Mouse (Mus musculus) adrenal gland, postnatal 10 days (tissue): ENCODE results near the gene Vmn2r28. TPM values are rescaled to one million over a fixed set of nuclear protein-coding genes. Genes with fewer than 3 reads are reported as not detected.
"Not testable (repeated sequence)": the region's sequence is repeated elsewhere in the genome, so short reads cannot be mapped to it uniquely, and the experiment has no call there.

Experiments
- DNase-seq: peaks from one replicate; pipeline ENCODE4 v3.0.0; 2021; ENCODE audit warnings: mixed read lengths
- long read RNA-seq, 2 experiments: library from polyadenylated mRNA; stranded (forward); transcript quantifications; one replicate each; pipeline ENCODE4 v2.0.0; 2021
- total RNA-seq, 2 experiments: library from RNA; stranded (reverse); gene quantifications; 2 replicates each; pipeline ENCODE4 v1.2.3; 2021

The Vmn2r28 gene
- total RNA-seq: not detected
- long read RNA-seq, experiment 1: 0 reads
- long read RNA-seq, experiment 2: 0 reads

GRCm38 (mm10) chr7:5493856-5494255 lies at the start of gene Vmn2r28:
Gene Vmn2r28, minus strand, starts transcription at chr7:5493956.
- DNase-seq: not testable (repeated sequence)

GRCm38 (mm10) chr7:5540770-5541436 lies 47.1 kb upstream of the Vmn2r28 start:
- not testable (repeated sequence) for DNase-seq

- DNase-seq: no peak
These were observed 37.1 kb downstream of the Vmn2r28 start, which contains the start of gene Vmn1r59 for GRCm38 (mm10) chr7:5456674-5457073. Gene Vmn1r59, minus strand, starts transcription at chr7:5456774.

- not testable (repeated sequence) for DNase-seq
These were observed 39.7 kb downstream of the Vmn2r28 start for GRCm38 (mm10) chr7:5454011-5454410.

- no peak for DNase-seq
These were observed 45.1 kb downstream of the Vmn2r28 start for GRCm38 (mm10) chr7:5448627-5449026.

Other genes starting within 250 kb of the Vmn2r28 start
- not detected for gene Gm5065, start 143.4 kb downstream of the Vmn2r28 start, total RNA-seq
- gene Nlrp2, start 142.9 kb downstream of the Vmn2r28 start, total RNA-seq: not detected
- not detected for gene Vmn1r58, start 80.6 kb downstream of the Vmn2r28 start, total RNA-seq
- gene Vmn1r59, start 37.2 kb downstream of the Vmn2r28 start, total RNA-seq: not detected
- not detected for gene Vmn1r60, start 53.4 kb upstream of the Vmn2r28 start, total RNA-seq
- gene Vmn1r61, start 119.3 kb upstream of the Vmn2r28 start, total RNA-seq: not detected
- gene Vmn1r62, start 179.7 kb upstream of the Vmn2r28 start, total RNA-seq: not detected